Comparison of ENCODE assay signal across 1 mouse cellular context in the genomic region with DNA sequence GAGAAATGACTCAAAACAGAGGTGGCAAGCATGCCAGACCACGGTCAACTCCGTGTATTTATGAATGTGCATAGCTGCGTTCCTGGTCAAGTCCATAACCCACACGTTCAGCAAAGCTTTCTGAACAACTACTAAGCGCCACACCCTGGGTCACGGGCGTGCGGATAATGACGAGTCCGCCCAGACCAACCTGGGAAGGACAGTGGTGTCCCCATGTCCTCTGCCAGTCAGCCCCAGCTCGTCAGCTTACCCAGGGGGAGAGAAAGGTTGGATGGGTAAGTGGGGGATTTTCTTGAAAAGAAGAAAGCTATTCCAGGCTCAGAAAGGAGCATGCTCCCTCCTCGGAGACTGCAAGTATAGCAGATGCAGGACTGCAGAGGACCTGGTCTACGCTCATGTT.
TF ChIP-seq lines count a peak whose summit lies in the region.

No protein-coding gene starts in this region.

TF ChIP-seq in MEL, 35 proteins besides CTCF, POLR2A, EP300 and RAD21:
- no peak for TF ChIP-seq E2F4 (IDR thresholded peaks at IDR 0.05; ENCODE audit: borderline replicate concordance, low read depth, low read length)
- no peak for TF ChIP-seq MAFK (IDR thresholded peaks at IDR 0.05; ENCODE audit: borderline replicate concordance, low read depth, low read length)
- TF ChIP-seq BHLHE40 (IDR thresholded peaks at IDR 0.05; ENCODE audit: borderline replicate concordance, low read depth, low read length): no peak
- no peak for TF ChIP-seq CHD1 (IDR thresholded peaks at IDR 0.05; ENCODE audit: low read depth, low read length)
- no peak for TF ChIP-seq KAT2A (conservative IDR thresholded peaks at IDR 0.05; ENCODE audit: low read depth, low read length)
- no peak for TF ChIP-seq JUND (IDR thresholded peaks at IDR 0.05; ENCODE audit: low read depth, low read length)
- no peak for TF ChIP-seq GABPA (IDR thresholded peaks at IDR 0.05; ENCODE audit: low read depth, low read length)
- TF ChIP-seq ZNF384 (IDR thresholded peaks at IDR 0.05; ENCODE audit: low read depth, low read length): no peak
TF ChIP-seq in MEL: peak in this region for 0.
